Mouse (Mus musculus) urinary bladder, postnatal 14 days (tissue): ENCODE data around the gene Fgg.

Experiments
- DNase-seq: peaks from one replicate; pipeline ENCODE4 v3.0.0; 2021; ENCODE audit warnings: low spot score

The Fgg gene

GRCm38 (mm10) chr3:83027546-83028251, 20.2 kb downstream of the Fgg start:
- no peak for DNase-seq

GRCm38 (mm10) chr3:83030331-83030730, 22.8 kb downstream of the Fgg start:
- no peak for DNase-seq

GRCm38 (mm10) chr3:83032746-83033308, 25.3 kb downstream of the Fgg start:
- no peak for DNase-seq

- no peak for DNase-seq
Observed at GRCm38 (mm10) chr3:83033801-83034200, 26.3 kb downstream of the Fgg start.

- no peak for DNase-seq
Observed at GRCm38 (mm10) chr3:83038865-83039264, 31.3 kb downstream of the Fgg start.

GRCm38 (mm10) chr3:83039666-83040065, 32.1 kb downstream of the Fgg start:
- DNase-seq = no peak

- no peak for DNase-seq
Observed at GRCm38 (mm10) chr3:83042451-83042850, 34.9 kb downstream of the Fgg start.

GRCm38 (mm10) chr3:83046649-83047048, 39.1 kb downstream of the Fgg start:
- no peak for DNase-seq

GRCm38 (mm10) chr3:83049680-83050079, 42.2 kb downstream of the Fgg start, which contains the start of gene Fgb:
Fgb (minus strand) TSS chr3:83049863.
- DNase-seq = no peak

GRCm38 (mm10) chr3:83050661-83051060, 43.1 kb downstream of the Fgg start:
- no peak for DNase-seq

- no peak for DNase-seq
Observed at GRCm38 (mm10) chr3:83052102-83052501, 44.6 kb downstream of the Fgg start.

GRCm38 (mm10) chr3:83053126-83053525, 45.6 kb downstream of the Fgg start:
- DNase-seq = no peak

- DNase-seq = peak; percentile 37
Observed at GRCm38 (mm10) chr3:83053758-83054157, 46.2 kb downstream of the Fgg start.

GRCm38 (mm10) chr3:83054759-83055158, 47.2 kb downstream of the Fgg start:
- no peak for DNase-seq

- DNase-seq = peak; percentile 99
Observed at GRCm38 (mm10) chr3:83055281-83056038, 47.9 kb downstream of the Fgg start, which contains the start of gene Plrg1. Plrg1 (plus strand) TSS chr3:83055522.

GRCm38 (mm10) chr3:83057046-83057445, 49.5 kb downstream of the Fgg start:
- DNase-seq = no peak
